Mouse (Mus musculus) megakaryocyte, embryonic 14.5 days (primary cell): ENCODE data around the gene Grin2b. TPM values are rescaled to one million over a fixed set of nuclear protein-coding genes. Genes with fewer than 3 reads are reported as not detected.
A peak's percentile ranks its signal among the peaks of the same experiment; 100 is the strongest.

Experiments used
- H3K27me3 ChIP-seq: replicated peaks from 2 replicates; pipeline ENCODE3; 2012; ENCODE audit warnings: inconsistent platforms
- H3K36me3 ChIP-seq: replicated peaks from 2 replicates; pipeline ENCODE3; 2012; ENCODE audit warnings: low read length, inconsistent platforms, mixed read lengths
- H3K4me1 ChIP-seq: 2 replicates; pipeline ENCODE4 v1.6.1; 2012; ENCODE audit warnings: inconsistent platforms
- H3K4me3 ChIP-seq: replicated peaks from 2 replicates; pipeline ENCODE3; 2012; ENCODE audit warnings: moderate library complexity, mild to moderate bottlenecking, inconsistent platforms
- H3K9me3 ChIP-seq: 2 replicates; pipeline ENCODE4 v1.6.1; 2012; ENCODE audit warnings: inconsistent platforms
- FLI1 ChIP-seq: IDR thresholded peaks from 2 replicates; pipeline ENCODE4 v1.6.1; 2012; ENCODE audit warnings: low read length, inconsistent platforms, mixed read lengths
- GATA1 ChIP-seq: IDR thresholded peaks from 3 replicates; pipeline ENCODE4 v1.6.1; 2012; ENCODE audit warnings: mixed read lengths, low read length, inconsistent platforms, borderline replicate concordance
- polyA plus RNA-seq: library from polyadenylated mRNA; stranded (reverse); fragments of >175 nt; gene quantifications from 2 replicates; pipeline ENCODE4 v1.2.3, GENCODE M21; 2012; ENCODE audit warnings: low replicate concordance; ENCODE audit not compliant: insufficient read depth

Gene Grin2b
- polyA plus RNA-seq, 1 experiment: not detected

DNA sequence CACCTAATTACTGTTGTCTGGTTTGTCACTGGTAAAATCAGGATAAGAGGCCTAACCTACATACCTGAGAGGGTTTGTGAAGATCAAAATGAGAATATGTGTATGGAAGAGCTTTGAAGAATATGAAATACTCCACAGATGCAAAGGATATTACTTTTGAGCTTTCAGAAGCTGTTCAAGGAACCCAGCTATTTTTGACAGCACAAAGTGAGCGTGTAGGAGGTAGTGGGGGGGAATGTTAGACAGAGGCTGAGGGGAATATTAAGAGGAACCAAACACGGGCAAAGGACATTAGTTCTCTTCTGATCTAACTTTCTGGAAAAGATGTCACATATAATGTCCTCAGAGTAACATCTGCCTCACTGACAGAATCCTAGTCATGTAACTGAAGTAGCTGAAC, 125.2 kb downstream of the Grin2b start:
- H3K9me3 ChIP-seq: peaks cover 39% of the 10 kb centered on the region
- no peaks in the 10 kb centered on the region for H3K4me1 ChIP-seq
- no peaks in the 10 kb centered on the region for H3K27me3 ChIP-seq
- no peak overlapping the region for H3K4me3 ChIP-seq
- H3K36me3 ChIP-seq: no peaks in the 10 kb centered on the region
- TF ChIP-seq GATA1 (no peak), FLI1 (no peak)

DNA sequence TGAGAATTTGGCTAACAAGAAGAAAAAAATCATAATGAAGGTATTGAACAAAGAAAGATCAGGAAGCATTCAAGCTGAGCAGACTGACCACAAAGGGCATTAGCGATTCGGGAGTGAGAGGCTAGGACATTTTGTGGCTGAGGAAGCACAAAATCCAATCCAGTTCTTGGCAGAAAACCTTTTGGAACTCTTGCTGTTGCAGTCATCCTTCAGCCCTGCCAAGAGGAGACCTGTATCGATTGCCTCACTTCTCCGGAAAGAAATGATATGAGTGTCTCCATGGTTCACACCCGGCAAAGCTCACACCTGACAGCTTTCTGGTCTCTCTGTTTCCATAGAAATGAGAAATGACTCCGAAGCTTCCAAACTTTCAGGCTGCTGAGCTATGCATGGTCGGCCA, 127.2 kb downstream of the Grin2b start:
- H3K4me3 ChIP-seq: no peak overlapping the region
- H3K9me3 ChIP-seq: peaks cover 55% of the 10 kb centered on the region
- TF ChIP-seq FLI1 (no peak), GATA1 (no peak)
- H3K36me3 ChIP-seq: no peaks in the 10 kb centered on the region
- H3K27me3 ChIP-seq: no peaks in the 10 kb centered on the region
- no peaks in the 10 kb centered on the region for H3K4me1 ChIP-seq

DNA sequence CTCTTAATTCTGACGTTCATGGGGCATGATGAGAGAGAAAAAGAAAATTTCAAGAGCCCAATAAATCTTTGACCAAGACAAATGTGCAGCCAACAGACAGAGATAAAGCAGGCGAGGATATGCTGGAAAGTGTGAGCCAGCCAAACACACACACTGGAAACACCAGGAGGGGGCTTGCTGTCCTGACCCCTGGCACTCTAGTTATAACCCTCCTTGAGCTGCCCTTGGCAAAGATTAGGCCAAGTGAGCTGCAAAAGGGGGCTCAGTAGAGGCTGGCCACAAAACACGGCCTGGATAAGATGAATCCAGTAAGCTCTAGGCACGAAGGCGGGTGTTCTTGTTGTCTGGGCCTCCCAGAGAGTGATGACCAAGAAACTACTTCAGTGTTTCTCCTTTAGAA, 128.8 kb downstream of the Grin2b start:
- Histone ChIP-seq H3K9me3 (peaks cover 71% of the 10 kb centered on the region), H3K4me1 (no peaks in the 10 kb centered on the region)

DNA sequence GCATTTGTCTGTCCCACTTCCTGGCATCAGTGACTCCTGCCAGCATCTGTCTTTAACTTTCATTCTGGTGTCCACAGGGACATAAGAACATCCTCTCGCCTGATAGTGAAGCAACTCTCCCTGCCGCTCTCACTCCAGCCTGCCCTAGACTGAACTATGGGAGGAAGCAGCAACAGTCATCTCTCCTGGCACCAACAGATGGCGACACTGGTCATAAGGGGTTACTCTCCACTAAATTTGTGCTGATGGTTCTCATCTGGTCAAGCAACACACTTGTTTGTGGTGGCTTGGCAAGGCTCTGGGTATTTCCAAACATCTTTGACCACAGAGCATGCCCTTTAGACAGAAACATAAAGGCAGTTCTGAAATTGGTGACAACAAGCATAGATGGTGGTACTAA, 130.9 kb downstream of the Grin2b start:
- TF ChIP-seq FLI1 (no peak), GATA1 (no peak)
- H3K36me3 ChIP-seq: no peaks in the 10 kb centered on the region
- peaks cover 68% of the 10 kb centered on the region for H3K9me3 ChIP-seq
- no peak overlapping the region for H3K4me3 ChIP-seq
- no peaks in the 10 kb centered on the region for H3K4me1 ChIP-seq
- H3K27me3 ChIP-seq: no peaks in the 10 kb centered on the region

More for the DNA sequence above, 128.8 kb downstream of the Grin2b start:
- TF ChIP-seq FLI1 (no peak), GATA1 (no peak)
- Histone ChIP-seq H3K36me3 (no peaks in the 10 kb centered on the region), H3K27me3 (no peaks in the 10 kb centered on the region), H3K4me3 (no peak overlapping the region)

DNA sequence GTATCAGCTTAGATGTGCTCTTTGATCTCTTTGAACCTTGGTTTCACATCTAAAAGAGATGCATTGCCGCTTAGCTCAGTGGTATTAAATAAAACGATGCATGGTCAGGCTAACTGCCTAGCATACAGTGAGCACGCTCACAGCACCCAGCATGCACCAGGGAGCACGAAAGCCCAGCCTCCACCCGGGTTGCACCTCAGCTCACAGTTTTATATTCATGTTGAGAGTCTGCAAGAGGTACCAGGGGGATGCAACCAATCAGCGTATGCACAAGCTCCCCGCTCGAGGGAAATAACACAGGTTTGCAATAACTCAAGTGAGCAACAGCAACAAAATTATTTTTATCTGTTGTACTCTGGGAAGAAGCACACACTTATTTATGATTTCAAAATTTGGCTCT, 131.5 kb downstream of the Grin2b start:
- H3K27me3 ChIP-seq: no peaks in the 10 kb centered on the region
- H3K4me3 ChIP-seq: no peak overlapping the region
- H3K9me3 ChIP-seq: peaks cover 69% of the 10 kb centered on the region
- H3K36me3 ChIP-seq: no peaks in the 10 kb centered on the region
- H3K4me1 ChIP-seq: no peaks in the 10 kb centered on the region
- no peak for TF ChIP-seq GATA1

DNA sequence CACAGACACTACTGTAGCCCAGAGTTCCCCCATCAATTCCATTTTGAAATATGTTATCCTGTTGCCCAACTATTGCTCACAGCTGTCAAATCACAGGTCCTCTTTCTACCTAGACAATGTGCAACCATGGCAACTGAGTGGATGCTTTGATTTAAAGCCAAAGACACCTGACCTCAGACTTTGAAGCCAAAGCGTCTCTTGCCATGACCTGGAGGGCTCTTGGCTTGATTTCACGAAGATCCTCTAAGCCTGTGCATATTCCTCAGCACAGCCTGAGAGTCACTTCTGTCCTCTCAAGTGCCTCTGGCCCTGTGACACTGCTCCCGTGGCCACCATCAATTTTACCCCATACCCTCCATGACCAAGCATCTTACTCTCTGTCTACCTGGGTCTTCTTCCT, 132.4 kb downstream of the Grin2b start:
- H3K4me3 ChIP-seq: no peak overlapping the region
- TF ChIP-seq GATA1: no peak
- TF ChIP-seq FLI1: no peak
- no peaks in the 10 kb centered on the region for H3K36me3 ChIP-seq
- no peaks in the 10 kb centered on the region for H3K4me1 ChIP-seq
- peaks cover 64% of the 10 kb centered on the region for H3K9me3 ChIP-seq
- no peaks in the 10 kb centered on the region for H3K27me3 ChIP-seq

DNA sequence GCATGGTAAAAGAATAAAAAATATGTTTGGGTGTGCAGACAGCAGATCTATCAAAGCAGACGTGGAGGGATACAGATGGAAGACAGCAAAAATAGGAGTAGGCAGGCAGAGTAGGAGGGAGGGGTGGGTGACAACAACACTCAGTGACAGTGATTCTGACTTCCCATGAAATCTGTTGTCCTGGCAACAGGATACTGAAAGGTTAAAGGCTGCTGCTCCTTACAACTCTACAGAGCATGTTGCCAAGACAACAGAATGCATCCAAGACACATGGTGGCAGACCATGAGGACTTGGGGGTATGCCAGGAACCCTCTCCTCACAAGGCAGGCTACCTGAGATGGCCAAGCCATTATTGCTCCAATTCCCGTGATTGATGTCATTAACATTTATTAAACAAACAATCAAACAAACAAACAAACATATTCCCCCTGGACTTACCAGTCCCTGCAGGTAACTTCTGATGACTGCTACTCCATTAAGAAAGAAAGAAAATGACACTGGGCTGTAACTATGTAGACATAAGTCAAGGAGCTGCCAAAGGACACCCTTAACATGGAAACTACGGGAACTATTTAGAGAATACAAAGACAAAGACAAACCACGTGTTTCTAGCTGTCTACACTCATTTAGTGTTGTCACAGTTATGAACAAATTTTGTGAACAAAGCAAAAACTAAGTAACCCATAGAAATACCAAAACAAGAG, 143.9 kb downstream of the Grin2b start:
- Histone ChIP-seq H3K9me3 (peaks cover 68% of the 10 kb centered on the region), H3K4me3 (peak overlapping the region; percentile 38), H3K4me1 (no peaks in the 10 kb centered on the region), H3K36me3 (no peaks in the 10 kb centered on the region), H3K27me3 (no peaks in the 10 kb centered on the region)
- TF ChIP-seq GATA1: no peak
- no peak for TF ChIP-seq FLI1

DNA sequence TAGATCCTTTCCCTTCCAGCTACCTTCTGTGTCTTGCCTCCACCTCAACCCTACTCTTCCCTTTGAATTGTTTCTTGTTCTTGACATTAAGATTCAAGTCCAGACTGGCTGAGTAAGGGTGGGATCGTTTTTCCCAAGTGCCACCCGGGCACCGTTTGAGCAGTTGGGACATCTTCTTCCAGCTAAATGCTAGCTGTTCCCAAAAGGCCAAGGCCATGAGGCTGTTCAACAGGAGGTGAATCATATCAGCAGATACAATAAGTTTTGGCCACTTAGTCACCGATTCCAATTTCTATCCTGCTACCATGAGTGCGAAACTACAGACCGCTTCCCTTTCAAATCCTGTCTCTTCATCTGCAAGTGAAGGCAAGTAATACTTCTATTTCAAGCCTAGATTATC, 146.4 kb downstream of the Grin2b start:
- Histone ChIP-seq H3K27me3 (no peaks in the 10 kb centered on the region), H3K36me3 (no peaks in the 10 kb centered on the region), H3K4me1 (no peaks in the 10 kb centered on the region), H3K9me3 (peaks cover 72% of the 10 kb centered on the region), H3K4me3 (no peak overlapping the region)
- no peak for TF ChIP-seq FLI1
- TF ChIP-seq GATA1: no peak

- Histone ChIP-seq H3K27me3 (no peaks in the 10 kb centered on the region), H3K4me3 (peak overlapping the region; percentile 2), H3K4me1 (no peaks in the 10 kb centered on the region), H3K9me3 (peaks cover 72% of the 10 kb centered on the region), H3K36me3 (no peaks in the 10 kb centered on the region)
- TF ChIP-seq GATA1 (no peak), FLI1 (no peak)
Measured at GRCm38 (mm10) chr6:136025801-136026200, 147.5 kb downstream of the Grin2b start.

DNA sequence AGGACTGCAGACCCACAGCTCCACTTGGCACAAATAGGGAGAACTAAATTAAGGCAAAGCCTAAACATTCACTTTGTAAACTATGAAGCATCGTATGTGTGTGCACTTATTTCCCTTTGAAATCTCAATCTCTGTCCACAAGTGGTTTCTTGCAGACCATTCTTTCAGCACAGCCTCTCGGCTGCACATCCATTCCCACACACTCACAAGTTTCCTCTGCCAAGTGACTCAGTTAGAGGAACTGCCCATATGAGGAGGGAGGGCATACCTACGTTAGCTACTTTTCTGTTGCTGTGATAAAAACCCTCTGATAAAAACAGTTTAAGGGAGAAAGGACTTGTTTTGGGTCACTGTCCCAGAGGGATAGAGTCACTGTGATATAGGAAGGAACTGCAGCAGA, 152.9 kb downstream of the Grin2b start:
- Histone ChIP-seq H3K4me1 (no peaks in the 10 kb centered on the region), H3K27me3 (no peaks in the 10 kb centered on the region), H3K4me3 (no peak overlapping the region), H3K36me3 (no peaks in the 10 kb centered on the region), H3K9me3 (peaks cover 50% of the 10 kb centered on the region)
- TF ChIP-seq FLI1: no peak
- TF ChIP-seq GATA1: no peak
